Mouse (Mus musculus) limb, embryonic 13.5 days (tissue): ENCODE data around the gene AU021092. TPM values are rescaled to one million over a fixed set of nuclear protein-coding genes. Genes with fewer than 3 reads are reported as not detected.

Experiments
- ATAC-seq: fragments of 200-750 bp; cut with Nextera tagmentation; 2 replicates; pipeline ENCODE4 v1.8.0; 2017; ENCODE audit warnings: low read depth, moderate number of reproducible peaks, moderate TSS enrichment; ENCODE audit not compliant: low FRiP score
- H3K27ac ChIP-seq: fragments of 300-500 bp; sonication (generic); 2 replicates; pipeline ENCODE4 v1.5.1; 2015; ENCODE audit warnings: inconsistent platforms, mild to moderate bottlenecking, moderate library complexity
- H3K27me3 ChIP-seq: fragments of 300-500 bp; sonication (generic); 2 replicates; pipeline ENCODE4 v1.6.1; 2015; ENCODE audit warnings: mild to moderate bottlenecking, inconsistent platforms
- H3K36me3 ChIP-seq: fragments of 300-500 bp; sonication (generic); 2 replicates; pipeline ENCODE4 v1.6.1; 2015; ENCODE audit warnings: inconsistent platforms, mild to moderate bottlenecking, moderate library complexity
- H3K4me1 ChIP-seq: fragments of 300-500 bp; sonication (generic); 2 replicates; pipeline ENCODE4 v1.6.1; 2015; ENCODE audit warnings: inconsistent platforms
- H3K4me2 ChIP-seq: fragments of 300-500 bp; sonication (generic); replicated peaks from 2 replicates; pipeline ENCODE4 v1.6.1; 2015; ENCODE audit warnings: inconsistent platforms, mild to moderate bottlenecking, moderate library complexity
- H3K4me3 ChIP-seq: fragments of 300-500 bp; sonication (generic); 2 replicates; pipeline ENCODE4 v1.5.1; 2015; ENCODE audit warnings: moderate library complexity, mild to moderate bottlenecking, inconsistent platforms
- H3K9ac ChIP-seq: fragments of 300-500 bp; sonication (generic); 2 replicates; pipeline ENCODE4 v1.6.1; 2015; ENCODE audit warnings: mild to moderate bottlenecking, inconsistent platforms
- H3K9me3 ChIP-seq: fragments of 300-500 bp; sonication (generic); 2 replicates; pipeline ENCODE4 v1.6.1; 2016; ENCODE audit warnings: inconsistent platforms
- WGBS: fragments of 180-500 bp; shearing (Covaris S2); methylation state at CpG from one replicate; pipeline ENCODE4 v1.1.7; 2015; 5-methylcytosine and 5-hydroxymethylcytosine counted together
- microRNA-seq: library from miRNA; unstranded; fragments of <30 nt; microRNA quantifications from one replicate; pipeline ENCODE4, GENCODE M21; 2016
- polyA plus RNA-seq: library from polyadenylated mRNA; unstranded; fragments of >200 nt; fragmentation: Nextera tagmentation; extraction: Ambion mirVana; gene quantifications from 2 replicates; pipeline ENCODE4 v1.2.1, GENCODE M21; 2015

AU021092 gene
- polyA plus RNA-seq, 1 experiment from 2014 or later: 1.7 TPM

- H3K4me2 ChIP-seq: no peak overlapping the region
- no peak overlapping the region for H3K4me3 ChIP-seq
These were observed 53.3 kb downstream of the AU021092 start for GRCm38 (mm10) chr16:5168829-5169228.

GRCm38 (mm10) chr16:5168038-5168437 lies 54.1 kb downstream of the AU021092 start:
- no peak overlapping the region for H3K9ac ChIP-seq
- no peak overlapping the region for H3K4me2 ChIP-seq
- 82% methylated on average over 2 of the region's 2 CpGs for WGBS
- H3K9me3 ChIP-seq: no peaks in the 10 kb centered on the region
- no peak overlapping the region for H3K27ac ChIP-seq
- ATAC-seq: no peak
- H3K27me3 ChIP-seq: no peaks in the 10 kb centered on the region
- H3K4me3 ChIP-seq: no peak overlapping the region
- H3K36me3 ChIP-seq: no peaks in the 10 kb centered on the region
- H3K4me1 ChIP-seq: no peaks in the 10 kb centered on the region

More at GRCm38 (mm10) chr16:5168829-5169228, 53.3 kb downstream of the AU021092 start:
- Histone ChIP-seq H3K9me3 (no peaks in the 10 kb centered on the region), H3K9ac (no peak overlapping the region), H3K4me1 (no peaks in the 10 kb centered on the region), H3K36me3 (no peaks in the 10 kb centered on the region), H3K27ac (no peak overlapping the region), H3K27me3 (no peaks in the 10 kb centered on the region)
- no peak for ATAC-seq
- 76% methylated on average over 5 of the region's 5 CpGs for WGBS

- no peak overlapping the region for H3K4me3 ChIP-seq
- 80% methylated on average over 6 of the region's 6 CpGs for WGBS
- no peak for ATAC-seq
- H3K36me3 ChIP-seq: no peaks in the 10 kb centered on the region
- H3K27me3 ChIP-seq: no peaks in the 10 kb centered on the region
- no peaks in the 10 kb centered on the region for H3K4me1 ChIP-seq
- H3K4me2 ChIP-seq: no peak overlapping the region
- H3K9me3 ChIP-seq: no peaks in the 10 kb centered on the region
- no peak overlapping the region for H3K9ac ChIP-seq
- H3K27ac ChIP-seq: no peak overlapping the region
These were observed 57.8 kb downstream of the AU021092 start for GRCm38 (mm10) chr16:5164327-5164726.

Small RNAs within 50 kb of the gene (microRNA-seq; reads per million reads assigned to microRNA genes)
- gene Gm23689 (not detected), gene Gm26095 (not detected), gene Mir6364 (not detected)

Other genes starting within 250 kb of the AU021092 start
- gene Sept12, start 224.4 kb downstream of the AU021092 start, polyA plus RNA-seq: not detected in 2 replicates
- gene Smim22, start 215.0 kb downstream of the AU021092 start, polyA plus RNA-seq: 4.1 and 4.8 TPM in 2 replicates
- gene Rogdi, start 208.7 kb downstream of the AU021092 start, polyA plus RNA-seq: 63.6 and 67.4 TPM in 2 replicates
- gene Glyr1, start 172.4 kb downstream of the AU021092 start, polyA plus RNA-seq: 140 and 150 TPM in 2 replicates
- gene Ubn1, start 172.2 kb downstream of the AU021092 start, polyA plus RNA-seq: 21.6 and 22.8 TPM in 2 replicates
- gene Ppl, start 89.9 kb downstream of the AU021092 start, polyA plus RNA-seq: 5.5 and 5.8 TPM in 2 replicates
- gene Sec14l5, start 75.2 kb downstream of the AU021092 start, polyA plus RNA-seq: 0.06 and 0.10 TPM in 2 replicates
- 15.5 and 16.5 TPM in 2 replicates for gene Nagpa, start 18.3 kb downstream of the AU021092 start, polyA plus RNA-seq
- 34.0 and 35.8 TPM in 2 replicates for gene Alg1, start 11.3 kb upstream of the AU021092 start, polyA plus RNA-seq
- 19.4 and 21.7 TPM in 2 replicates for gene Eef2kmt, start 33.7 kb upstream of the AU021092 start, polyA plus RNA-seq